Mouse (Mus musculus): ENCODE results near the gene Pawr.
"Not testable (repeated sequence)": the region's sequence is repeated elsewhere in the genome, so short reads cannot be mapped to it uniquely, and the experiment has no call there.

The Pawr gene

GRCm38 (mm10) chr10:108314396-108314795 lies 17.5 kb upstream of the Pawr start:
- no peak for DNase-seq (ENCODE audit: low read depth, low spot score)

- DNase-seq (ENCODE audit: low read depth, low spot score): no peak
Measured at GRCm38 (mm10) chr10:108315236-108315635, 16.7 kb upstream of the Pawr start.

- DNase-seq (ENCODE audit: low read depth, low spot score): no peak
Measured at GRCm38 (mm10) chr10:108328356-108328755, 3.6 kb upstream of the Pawr start.

- DNase-seq (ENCODE audit: low read depth, low spot score): no peak
Measured at GRCm38 (mm10) chr10:108328983-108329382, 2.9 kb upstream of the Pawr start.

- no peak for DNase-seq (ENCODE audit: low read depth, low spot score)
Measured at GRCm38 (mm10) chr10:108329771-108330170, 2.1 kb upstream of the Pawr start.

GRCm38 (mm10) chr10:108330964-108331363 lies 957 bp upstream of the Pawr start:
- no peak for DNase-seq (ENCODE audit: low read depth, low spot score)

- peak; percentile 19 for DNase-seq (ENCODE audit: low read depth, low spot score)
Measured at GRCm38 (mm10) chr10:108332571-108333541, 935 bp downstream of the Pawr start.

- DNase-seq (ENCODE audit: low read depth, low spot score): no peak
Measured at GRCm38 (mm10) chr10:108333642-108334041, 1.7 kb downstream of the Pawr start.

- no peak for DNase-seq (ENCODE audit: low read depth, low spot score)
Measured at GRCm38 (mm10) chr10:108334096-108334495, 2.2 kb downstream of the Pawr start.

GRCm38 (mm10) chr10:108335736-108336292 lies 3.9 kb downstream of the Pawr start:
- DNase-seq (ENCODE audit: low read depth, low spot score): no peak

GRCm38 (mm10) chr10:108336581-108336980 lies 4.7 kb downstream of the Pawr start:
- DNase-seq (ENCODE audit: low read depth, low spot score): no peak

GRCm38 (mm10) chr10:108338055-108338961 lies 6.4 kb downstream of the Pawr start:
- no peak for DNase-seq (ENCODE audit: low read depth, low spot score)

- DNase-seq (ENCODE audit: low read depth, low spot score): no peak
Measured at GRCm38 (mm10) chr10:108339118-108339517, 7.2 kb downstream of the Pawr start.

- DNase-seq (ENCODE audit: low read depth, low spot score): no peak
Measured at GRCm38 (mm10) chr10:108339872-108340271, 8.0 kb downstream of the Pawr start.

GRCm38 (mm10) chr10:108343734-108344133 lies 11.8 kb downstream of the Pawr start:
- DNase-seq (ENCODE audit: low read depth, low spot score): no peak

- DNase-seq (ENCODE audit: low read depth, low spot score): no peak
Measured at GRCm38 (mm10) chr10:108345123-108345522, 13.2 kb downstream of the Pawr start.

GRCm38 (mm10) chr10:108346301-108346700 lies 14.4 kb downstream of the Pawr start:
- not testable (repeated sequence) for DNase-seq (ENCODE audit: low read depth, low spot score)

GRCm38 (mm10) chr10:108350125-108351070 lies 18.5 kb downstream of the Pawr start:
- no peak for DNase-seq (ENCODE audit: low read depth, low spot score)

- DNase-seq (ENCODE audit: low read depth, low spot score): no peak
Measured at GRCm38 (mm10) chr10:108352944-108353343, 21.0 kb downstream of the Pawr start.

- no peak for DNase-seq (ENCODE audit: low read depth, low spot score)
Measured at GRCm38 (mm10) chr10:108354726-108355391, 22.9 kb downstream of the Pawr start.
